Mouse (Mus musculus) thymus, postnatal 4 days (tissue): ENCODE measurements at regions not wholly inside any gene's neighbourhood (a gene's known extent, or its start where the extent isn't known, plus 50 kb on each side); places are given as distances from the start of the nearest gene placed in this dataset.

Experiments used
- DNase-seq: peaks from one replicate; pipeline ENCODE4 v3.0.0; 2021

- DNase-seq: no peak
Observed at GRCm38 (mm10) chr15:59954345-59954744, 62.1 kb downstream of the 4933412E24Rik start.

GRCm38 (mm10) chr15:59953857-59954256 is 62.6 kb downstream of the 4933412E24Rik start:
- DNase-seq: no peak

GRCm38 (mm10) chr15:59950617-59951216 is 65.7 kb downstream of the 4933412E24Rik start:
- peak; percentile 13 for DNase-seq

GRCm38 (mm10) chr15:59945208-59945607 is 71.2 kb downstream of the 4933412E24Rik start:
- no peak for DNase-seq

GRCm38 (mm10) chr15:59936486-59936885 is 79.9 kb downstream of the 4933412E24Rik start:
- no peak for DNase-seq

GRCm38 (mm10) chr15:59913860-59914259 is 102.6 kb downstream of the 4933412E24Rik start:
- DNase-seq: peak; percentile 16

- DNase-seq: no peak
Observed at GRCm38 (mm10) chr15:59908300-59908699, 108.1 kb downstream of the 4933412E24Rik start.

- DNase-seq: no peak
Observed at GRCm38 (mm10) chr15:59905832-59906797, 110.3 kb downstream of the 4933412E24Rik start.

GRCm38 (mm10) chr15:59904741-59905140 is 111.7 kb downstream of the 4933412E24Rik start:
- DNase-seq: no peak

- DNase-seq: no peak
Observed at GRCm38 (mm10) chr15:59888996-59889395, 127.4 kb downstream of the 4933412E24Rik start.

- DNase-seq: no peak
Observed at GRCm38 (mm10) chr15:59888131-59888459, 128.3 kb downstream of the 4933412E24Rik start.

GRCm38 (mm10) chr15:59887381-59888130 is 128.9 kb downstream of the 4933412E24Rik start:
- no peak for DNase-seq

GRCm38 (mm10) chr15:59886036-59886435 is 130.4 kb downstream of the 4933412E24Rik start:
- no peak for DNase-seq

- DNase-seq: no peak
Observed at GRCm38 (mm10) chr15:59882444-59882843, 134.0 kb downstream of the 4933412E24Rik start.

- DNase-seq: no peak
Observed at GRCm38 (mm10) chr15:59880426-59880825, 136.0 kb downstream of the 4933412E24Rik start.

- peak; percentile 74 for DNase-seq
Observed at GRCm38 (mm10) chr15:59879311-59879710, 137.1 kb downstream of the 4933412E24Rik start.

GRCm38 (mm10) chr15:59876279-59876742 is 140.1 kb downstream of the 4933412E24Rik start:
- no peak for DNase-seq

GRCm38 (mm10) chr15:59866701-59867100 is 149.7 kb downstream of the 4933412E24Rik start:
- DNase-seq: no peak

- DNase-seq: peak; percentile 27
Observed at GRCm38 (mm10) chr15:59864746-59865499, 151.5 kb downstream of the 4933412E24Rik start.

- DNase-seq: no peak
Observed at GRCm38 (mm10) chr15:59852271-59853000, 164.0 kb downstream of the 4933412E24Rik start.

- DNase-seq: no peak
Observed at GRCm38 (mm10) chr15:59845158-59845739, 171.2 kb downstream of the 4933412E24Rik start.
